Mouse (Mus musculus): Measurements from ENCODE around the gene Mrpl23. TPM values are rescaled to one million over a fixed set of nuclear protein-coding genes. Genes with fewer than 3 reads are reported as not detected.
A peak's percentile ranks its signal among the peaks of the same experiment; 100 is the strongest.

Mrpl23 gene
- 4.5 and 13.8 TPM in 2 replicates for total RNA-seq (2021)
- long read RNA-seq, transcript Mrpl23-201 (5 exons, 692 nt): major isoform, 49 of 59 reads
- long read RNA-seq, partial matches to known transcripts: 1 of 59 reads
- long read RNA-seq, other reads (novel, unspliced or antisense): 9 of 59 reads

DNA sequence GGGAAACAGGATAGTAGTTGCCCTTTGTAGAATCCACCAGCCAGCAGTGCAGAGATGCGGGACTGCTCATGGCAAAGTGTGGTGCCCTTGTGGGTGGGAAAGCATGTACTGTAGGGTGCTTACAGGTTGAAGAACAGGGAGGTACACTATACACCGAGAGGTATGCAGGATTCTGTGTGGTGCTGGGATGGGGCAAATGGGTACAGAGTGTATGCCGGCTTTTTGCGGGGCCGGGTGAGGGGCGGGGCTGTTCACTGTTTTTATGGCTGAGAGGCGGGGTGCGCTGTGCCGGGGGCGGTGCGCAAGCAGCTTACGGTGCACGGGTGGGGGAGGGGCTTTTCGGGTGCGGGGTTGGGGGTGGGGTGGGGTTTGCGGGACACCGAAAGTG lies at the start of gene Mrpl23:
Gene Mrpl23, plus strand, starts transcription at position 16 of the 388 bp plus-strand sequence.
- no peak for DNase-seq

DNA sequence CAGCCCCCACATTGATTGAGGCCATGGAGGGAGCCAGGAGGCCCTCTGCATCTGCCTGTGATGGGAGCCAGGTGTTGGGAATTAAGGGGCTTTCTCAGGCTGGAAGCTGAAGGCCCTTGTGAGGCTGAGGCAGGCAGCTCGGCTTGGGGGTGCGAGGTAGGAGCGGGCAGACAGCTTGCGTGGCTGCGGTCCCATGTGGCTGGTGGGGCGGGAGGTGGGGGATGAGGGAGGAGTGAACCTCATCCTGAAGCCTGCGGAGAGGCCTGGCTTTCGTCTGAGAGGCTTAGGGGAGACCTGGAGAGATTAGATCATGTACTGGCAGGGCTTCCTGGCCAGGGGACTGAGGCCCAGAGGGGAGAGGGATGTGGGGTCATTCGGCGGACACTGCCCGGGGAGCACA lies 49.4 kb upstream of the Mrpl23 start:
- no peak for DNase-seq

DNA sequence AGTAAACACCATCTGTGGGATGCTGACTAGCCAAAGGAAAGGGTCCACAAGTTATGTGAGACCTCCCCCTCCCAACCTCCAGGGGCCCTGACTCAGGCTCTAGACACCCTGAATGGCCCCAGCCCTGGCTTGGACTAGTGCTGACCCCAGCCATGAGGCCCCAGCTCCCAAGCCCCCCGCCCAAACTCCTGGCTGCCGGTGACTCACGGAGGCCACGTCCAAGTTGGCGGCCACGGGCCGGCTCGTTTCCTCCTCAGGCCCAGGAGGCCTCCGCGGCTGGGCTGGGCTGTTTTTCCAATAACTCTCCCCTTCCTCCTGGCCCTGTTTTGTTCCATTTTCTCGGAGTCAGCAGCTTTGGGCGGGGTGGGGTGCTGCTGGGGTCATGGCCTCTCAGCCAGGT lies 47.7 kb upstream of the Mrpl23 start:
- DNase-seq: no peak

DNA sequence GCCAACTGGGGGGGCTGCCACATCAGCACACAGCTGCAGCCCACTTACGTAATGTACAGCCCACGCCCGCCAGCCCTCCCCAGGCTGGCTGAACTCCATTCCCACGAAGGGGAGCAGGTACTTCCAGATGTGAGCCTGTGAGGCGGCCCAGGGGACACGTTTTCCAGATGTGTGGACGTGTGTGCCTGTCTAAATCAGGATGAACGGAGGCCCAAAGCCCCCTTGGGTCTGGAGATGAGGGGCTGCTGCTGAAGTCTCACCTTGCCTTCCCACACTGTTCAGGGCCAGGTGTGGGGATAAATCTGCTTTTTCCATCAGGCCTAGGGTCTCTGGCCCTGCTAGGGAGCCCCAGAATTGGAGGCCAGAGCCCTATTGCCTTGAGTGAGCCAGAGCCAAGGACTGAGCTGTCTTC lies 45.7 kb upstream of the Mrpl23 start:
- no peak for DNase-seq

DNA sequence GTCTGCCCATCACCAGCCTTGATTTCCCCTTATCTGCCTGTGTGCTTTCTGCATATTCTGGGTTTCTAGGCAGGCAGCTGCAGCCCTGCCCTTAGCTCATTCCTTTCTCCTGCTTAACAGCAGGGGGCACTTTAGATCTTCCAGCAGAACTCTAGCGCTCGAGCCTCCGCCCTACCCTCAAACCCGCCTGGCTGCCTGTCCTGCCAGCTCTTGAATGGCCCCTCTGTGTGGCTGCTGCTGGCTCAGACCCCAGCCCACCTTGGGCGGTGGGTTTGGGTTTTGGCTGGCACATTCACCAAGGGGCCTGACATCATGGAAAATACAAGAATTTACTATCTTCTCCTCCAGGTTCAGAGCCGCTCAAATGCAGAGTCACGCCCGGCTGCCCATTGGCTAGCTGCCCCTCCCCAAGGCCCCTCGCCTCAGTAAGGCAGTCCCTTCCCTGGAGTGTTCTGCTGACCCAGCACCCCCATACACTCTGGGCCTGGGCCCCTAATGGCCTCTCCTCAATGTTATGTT lies 45.1 kb upstream of the Mrpl23 start:
- DNase-seq: peak; percentile 36

DNA sequence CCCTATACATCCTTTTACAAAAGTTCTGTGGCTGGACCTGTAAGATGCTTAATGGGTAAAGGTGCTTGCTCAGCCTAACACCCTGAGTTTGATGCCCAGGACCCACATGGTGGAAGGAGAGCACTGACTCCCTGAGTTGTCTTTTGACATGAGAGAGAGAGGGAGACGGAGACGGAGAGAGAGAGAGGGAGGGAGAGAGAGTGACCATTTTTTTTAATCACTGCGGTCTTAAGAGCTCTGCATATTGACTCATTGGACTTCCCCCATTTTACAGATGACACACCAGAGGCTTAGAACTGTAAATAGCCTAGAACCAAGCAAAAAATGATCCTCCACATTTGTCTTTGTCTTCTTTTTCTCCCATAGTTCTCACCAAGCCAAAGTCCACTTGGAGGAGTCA lies 44.4 kb upstream of the Mrpl23 start:
- no peak for DNase-seq

DNA sequence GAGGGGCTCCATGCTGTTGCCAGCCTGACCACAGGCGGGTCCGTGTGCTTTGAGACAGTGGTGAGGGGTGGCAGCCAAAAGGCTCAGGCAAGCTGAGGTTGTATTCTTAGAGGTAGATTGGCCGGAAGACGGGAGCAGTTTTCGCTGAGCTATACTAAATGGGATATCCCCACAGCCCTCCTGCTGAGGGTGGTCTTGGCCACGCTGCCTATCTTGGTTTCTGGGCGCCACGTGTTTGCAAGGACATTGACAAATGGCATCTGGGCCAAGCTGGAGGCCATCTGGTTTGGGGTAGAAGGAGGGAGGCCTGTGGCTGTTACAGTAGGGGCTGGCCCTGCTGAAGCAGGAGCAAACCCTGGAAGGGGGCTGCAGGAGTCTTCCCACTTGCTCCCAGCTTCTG lies 39.0 kb upstream of the Mrpl23 start:
- DNase-seq: no peak

DNA sequence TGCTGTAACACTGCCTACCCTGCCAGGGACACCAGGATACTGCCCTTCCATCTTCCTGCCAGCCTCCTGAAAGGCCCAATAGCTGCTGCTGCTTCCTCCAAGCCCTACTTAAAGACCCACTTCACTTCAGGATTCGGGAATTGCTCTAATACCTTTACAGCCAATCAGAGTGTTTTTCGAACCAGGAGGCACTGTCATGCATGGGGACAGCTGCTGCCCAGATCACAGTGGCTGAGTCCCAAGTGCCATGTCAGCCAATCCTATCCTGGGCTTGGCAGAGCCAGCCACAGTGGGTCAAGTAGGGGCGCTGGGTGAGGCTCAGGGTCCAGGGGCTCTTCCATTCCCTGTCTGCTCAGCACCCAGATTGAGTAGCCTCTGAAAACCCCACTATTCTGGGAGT lies 36.3 kb upstream of the Mrpl23 start:
- DNase-seq: no peak

DNA sequence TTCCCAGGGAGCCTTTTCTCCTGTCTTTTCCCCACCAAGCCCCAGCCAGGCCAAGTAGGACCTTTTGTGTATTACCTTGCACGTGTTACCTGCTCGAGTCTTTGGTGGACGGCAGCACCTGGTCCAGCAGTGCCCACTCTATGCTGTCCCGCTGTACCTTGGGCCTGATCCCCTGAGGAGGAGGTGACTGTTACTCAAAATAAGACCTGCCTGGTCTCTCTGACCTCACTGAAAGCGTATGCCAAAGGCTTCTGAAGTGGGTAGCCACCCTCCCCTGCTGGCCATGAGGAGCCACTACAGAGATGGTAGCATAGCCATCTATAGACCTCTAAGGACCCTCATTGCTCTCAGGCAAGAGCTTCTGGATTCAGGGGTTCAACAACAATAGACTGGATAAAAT lies 35.7 kb upstream of the Mrpl23 start:
- no peak for DNase-seq

DNA sequence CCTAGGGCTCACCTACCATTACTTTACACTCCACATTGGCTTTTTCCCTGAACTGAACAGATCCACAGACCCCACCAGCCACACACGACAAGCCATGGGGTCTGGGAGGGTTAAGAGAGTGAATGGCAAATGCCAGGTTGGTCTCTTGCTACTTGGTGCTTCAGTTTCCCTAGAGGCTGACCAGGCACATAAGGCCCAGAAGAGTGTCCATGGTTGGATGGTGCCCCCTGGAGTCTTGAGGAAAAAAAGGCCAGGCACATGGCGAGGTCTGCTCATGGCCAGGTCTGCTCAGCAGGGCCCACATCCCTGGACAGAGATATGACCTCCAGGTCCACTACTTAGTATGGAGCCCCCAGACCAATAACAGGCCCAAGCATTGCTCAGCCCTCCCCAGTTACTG lies 34.7 kb upstream of the Mrpl23 start:
- DNase-seq: no peak

DNA sequence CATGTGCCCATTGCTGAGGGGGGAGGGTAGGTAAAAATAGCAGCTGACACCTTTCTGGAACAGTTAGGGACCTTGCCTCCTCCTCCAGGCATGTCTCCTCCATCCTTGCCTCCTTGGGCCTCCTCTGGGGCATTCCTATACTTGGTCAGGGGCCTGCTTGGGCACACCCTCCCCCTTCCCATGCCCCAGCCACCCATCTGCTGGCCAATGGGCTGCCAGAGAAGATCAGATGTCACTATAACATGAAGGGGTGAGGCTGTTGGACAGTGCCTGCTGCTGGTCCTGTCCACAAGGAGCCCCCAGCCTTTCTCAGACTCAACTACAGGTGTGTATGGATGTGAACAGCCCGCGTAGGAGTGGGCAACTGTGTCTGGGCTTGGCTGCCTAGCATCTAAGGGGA lies 33.9 kb upstream of the Mrpl23 start, which contains the start of gene Tnnt3:
Gene Tnnt3, plus strand, starts transcription at position 262 of the 400 bp plus-strand sequence.
- DNase-seq: no peak

DNA sequence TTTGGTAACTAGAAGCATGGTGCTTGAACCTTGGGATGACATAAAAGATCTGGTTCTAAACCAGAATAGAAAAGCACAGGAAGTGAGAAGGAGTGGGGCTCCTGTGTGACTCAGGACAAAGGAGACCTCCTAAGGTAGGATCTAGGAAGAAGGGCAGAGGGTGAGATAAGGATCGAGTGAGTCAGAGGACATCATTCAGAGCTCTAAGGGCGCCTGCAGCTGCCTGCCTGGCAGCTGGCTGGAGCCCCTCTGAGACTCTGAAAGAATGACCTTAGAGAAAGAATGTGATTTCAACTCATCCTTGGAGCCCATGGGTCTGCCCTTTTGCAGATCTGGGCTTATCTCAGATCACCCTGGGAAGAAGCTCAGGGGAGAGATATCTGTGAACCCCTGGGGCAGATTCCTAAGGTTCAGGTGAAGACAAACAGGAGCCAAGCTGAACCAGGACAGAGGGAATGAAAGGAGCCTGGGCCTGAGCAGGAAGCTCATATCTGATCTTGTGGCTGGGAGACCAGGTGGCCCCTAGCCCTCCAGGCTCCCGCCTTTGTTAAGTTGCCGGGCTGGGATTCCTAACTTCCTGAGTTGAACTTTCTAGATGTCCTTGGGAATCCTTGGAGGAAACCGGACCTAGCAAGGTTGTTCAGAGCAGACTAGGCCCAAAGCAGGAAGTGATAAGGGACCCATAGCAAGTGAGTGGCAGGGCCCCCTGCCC lies 33.3 kb upstream of the Mrpl23 start:
- DNase-seq: no peak

DNA sequence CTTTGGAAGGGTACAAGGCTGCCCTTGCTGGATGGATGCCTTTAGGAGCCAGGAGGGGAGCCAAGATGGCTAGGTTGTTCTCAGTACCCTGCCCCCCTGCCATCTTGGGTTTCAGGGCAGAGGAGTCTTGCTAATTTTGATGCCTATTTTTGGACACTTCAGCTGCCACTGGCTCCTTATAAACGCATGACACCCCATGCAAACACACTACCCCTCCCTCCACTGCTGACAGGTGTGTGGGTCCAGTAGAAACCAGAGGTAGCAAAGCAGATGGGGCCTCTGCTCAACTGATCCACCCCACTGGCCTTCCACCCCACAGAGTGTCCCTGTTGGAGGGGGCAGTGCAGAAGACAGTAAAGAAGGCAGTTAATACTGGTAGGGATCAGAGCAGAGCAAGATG lies 32.5 kb upstream of the Mrpl23 start:
- no peak for DNase-seq

DNA sequence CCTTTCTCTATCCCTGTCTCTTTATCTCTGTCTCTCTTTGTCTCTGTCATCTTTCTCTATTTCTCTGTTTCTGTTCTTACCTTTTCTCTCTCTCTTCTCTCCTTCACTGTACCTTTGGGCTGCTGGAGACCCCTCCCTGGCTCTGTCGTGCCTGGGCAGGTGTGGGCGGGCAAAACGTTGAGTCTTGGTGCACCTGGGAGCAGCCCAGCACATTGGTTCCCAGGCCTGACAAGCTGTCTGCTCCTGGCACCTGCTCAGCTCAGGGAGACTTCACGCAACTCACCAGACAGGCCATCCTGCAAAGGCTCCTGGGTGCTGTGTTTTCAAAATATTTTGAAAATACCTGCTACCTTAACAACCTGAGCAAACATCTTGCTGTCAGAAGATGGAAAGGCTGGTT lies 29.3 kb upstream of the Mrpl23 start:
- DNase-seq: no peak

DNA sequence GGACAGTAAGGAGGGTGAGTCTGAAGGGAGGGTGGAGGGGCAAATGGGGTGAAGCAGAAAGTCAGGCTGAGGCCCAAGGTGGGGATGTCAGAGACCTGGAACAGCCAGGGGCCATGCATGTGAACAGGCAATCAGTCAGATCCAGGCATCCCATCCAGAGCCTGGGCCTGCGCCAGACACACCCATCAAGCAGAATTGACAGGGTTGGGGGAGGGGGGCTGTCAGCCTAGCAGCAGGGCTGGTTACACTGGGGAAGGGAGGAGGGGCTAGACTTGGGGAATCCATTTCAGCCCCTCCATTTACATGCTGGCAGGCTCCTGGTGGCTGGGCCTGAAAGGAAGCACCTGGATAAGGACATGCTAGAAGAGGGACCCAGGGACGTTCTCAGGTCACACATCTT lies 26.5 kb upstream of the Mrpl23 start:
- no peak for DNase-seq

DNA sequence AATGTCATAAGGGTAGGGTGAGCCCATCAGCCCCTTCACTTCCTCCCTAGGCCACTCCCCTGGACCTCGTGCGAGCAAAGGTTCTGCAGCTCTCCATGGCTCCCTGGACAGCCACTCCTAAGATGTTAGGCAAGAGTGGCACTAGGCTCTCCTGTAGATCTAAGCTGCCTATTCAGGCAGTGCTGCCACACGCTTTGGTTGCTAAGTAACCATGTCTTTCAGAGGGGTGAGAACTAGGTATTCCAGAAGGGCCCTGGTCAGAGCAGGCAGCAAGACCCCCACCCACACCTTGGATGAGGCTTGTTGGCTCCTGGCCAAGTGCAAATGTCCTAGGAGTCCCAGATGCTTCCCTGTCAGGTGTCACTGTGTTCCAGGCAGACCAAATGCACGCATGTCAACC lies 26.0 kb upstream of the Mrpl23 start:
- DNase-seq: no peak

DNA sequence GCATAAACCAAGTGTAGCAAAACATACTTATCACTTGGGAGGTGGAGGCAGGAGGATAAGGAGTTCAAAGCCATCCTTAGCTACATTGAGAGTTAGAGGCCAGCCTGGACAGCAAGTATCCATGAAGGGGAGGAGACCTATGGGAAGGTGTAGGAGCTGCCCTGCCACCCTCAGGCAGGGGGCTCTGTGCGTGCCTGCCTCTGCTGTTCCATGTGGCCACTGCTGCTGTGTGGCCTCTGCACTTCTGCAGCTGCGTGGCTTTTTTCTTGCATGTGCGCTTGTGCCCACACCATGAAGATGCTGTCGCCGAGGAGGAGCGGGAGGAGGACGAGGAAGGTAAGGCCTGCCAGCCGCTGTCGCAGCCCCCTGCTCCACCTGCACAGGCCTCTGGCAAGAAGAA lies 25.0 kb upstream of the Mrpl23 start:
- DNase-seq: no peak

DNA sequence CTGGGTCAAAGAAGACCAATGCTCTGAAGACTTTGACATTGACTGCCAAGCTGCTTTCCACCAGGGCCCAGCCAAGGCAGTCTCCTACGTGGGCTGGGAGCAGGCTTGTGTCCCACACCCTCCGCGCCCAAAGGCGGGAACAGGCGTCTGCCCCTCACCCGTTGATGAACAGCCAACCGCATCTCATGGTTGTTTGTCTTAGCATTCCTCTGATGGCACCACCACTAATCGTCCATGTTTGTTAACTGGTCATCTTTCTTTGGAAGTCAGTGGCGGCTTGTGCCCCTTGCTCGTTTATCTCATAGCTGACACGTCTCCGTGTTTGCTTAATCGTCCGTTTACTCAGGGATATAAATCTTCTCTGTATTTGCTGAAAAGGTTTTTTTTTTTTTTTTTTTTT lies 23.0 kb upstream of the Mrpl23 start:
- no peak for DNase-seq

DNA sequence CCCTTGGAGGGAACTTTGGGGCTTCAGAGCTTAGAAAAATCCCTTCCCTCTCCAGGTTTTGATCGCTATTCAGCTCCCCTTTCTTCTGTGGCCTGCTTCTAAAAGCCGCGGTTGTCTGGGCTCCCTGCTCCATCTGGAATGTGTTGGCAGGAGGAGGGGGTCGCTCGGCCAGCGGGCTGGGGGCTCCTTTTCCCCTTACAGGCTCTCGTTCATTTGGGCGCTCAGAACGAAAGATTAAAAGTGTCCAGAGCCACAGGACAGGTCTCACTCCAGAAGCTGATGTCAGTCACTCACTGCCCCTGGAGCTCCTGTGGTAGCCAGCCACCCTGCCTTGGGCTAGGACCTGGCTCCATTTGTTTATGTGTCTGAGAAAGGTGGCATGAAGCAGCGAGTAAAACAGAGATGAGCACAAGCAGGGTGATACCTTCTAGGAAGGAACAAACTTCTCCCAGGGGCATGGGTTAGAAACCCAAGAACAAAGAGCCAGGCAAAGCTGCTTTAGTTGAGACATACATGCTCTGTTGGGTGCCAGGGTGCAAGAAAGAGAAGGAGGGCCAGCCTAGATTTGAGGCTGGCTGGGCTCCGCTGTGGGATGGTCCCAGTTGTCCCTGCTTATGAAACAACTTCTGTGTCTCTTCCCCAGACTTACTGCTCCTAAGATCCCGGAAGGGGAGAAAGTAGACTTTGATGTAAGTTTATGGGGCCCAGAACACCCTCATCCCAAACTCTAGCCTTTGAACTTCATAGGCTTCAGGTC lies 22.3 kb upstream of the Mrpl23 start:
- no peak for DNase-seq

DNA sequence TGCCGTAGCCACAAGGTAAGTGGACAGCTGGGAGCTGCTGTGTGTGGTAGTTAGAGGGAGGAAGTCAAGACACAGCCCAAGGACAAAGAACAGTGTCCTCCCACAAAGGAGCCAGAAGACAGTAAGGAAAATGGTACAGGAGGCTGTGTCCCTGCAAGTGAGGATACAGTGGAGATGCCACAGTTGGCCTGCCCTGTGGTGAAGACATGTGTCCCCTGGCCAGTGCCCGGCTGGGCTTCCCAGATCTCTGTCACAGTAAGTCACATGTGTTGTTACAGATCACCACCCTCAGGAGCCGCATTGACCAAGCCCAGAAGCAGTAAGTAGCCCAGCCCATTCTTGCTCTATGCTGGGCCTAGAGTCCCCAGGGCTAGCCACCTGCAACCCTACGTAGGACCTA lies 18.4 kb upstream of the Mrpl23 start:
- DNase-seq: no peak

DNA sequence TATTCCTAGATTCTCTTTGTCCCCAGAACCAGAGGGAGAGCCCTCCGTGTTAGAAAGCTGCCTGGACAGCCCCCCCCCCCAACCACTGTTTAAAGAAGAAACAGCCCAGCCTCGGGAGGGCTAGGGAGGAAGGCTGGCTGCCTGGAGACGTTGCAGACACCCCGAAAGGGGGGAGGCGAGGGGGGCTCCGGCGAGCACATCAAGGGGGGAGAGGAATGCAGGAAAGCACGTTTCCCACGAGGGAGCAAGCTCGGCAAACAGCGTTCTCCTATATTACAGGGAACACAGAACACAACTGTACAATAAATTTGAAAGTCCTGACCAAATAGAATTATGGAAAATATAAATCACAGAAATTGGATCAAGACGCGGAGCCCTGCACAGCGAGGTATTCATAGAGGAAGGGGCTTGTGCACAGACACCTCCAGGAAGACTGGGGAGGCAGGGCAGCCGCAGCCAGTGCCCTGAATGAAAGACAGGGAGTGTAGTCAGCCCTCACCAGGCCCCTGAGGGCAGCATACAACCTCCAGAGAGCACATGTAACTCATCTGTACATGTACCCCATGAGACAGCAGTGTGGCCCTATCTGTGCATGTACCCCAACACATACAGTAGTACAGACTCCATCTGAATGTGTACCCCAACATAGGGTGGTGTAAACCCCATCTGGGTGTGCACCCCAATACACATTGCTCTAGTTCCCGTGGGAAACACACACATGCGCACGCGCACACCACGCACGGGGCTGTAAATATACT lies 16.1 kb upstream of the Mrpl23 start:
- DNase-seq: no peak

DNA sequence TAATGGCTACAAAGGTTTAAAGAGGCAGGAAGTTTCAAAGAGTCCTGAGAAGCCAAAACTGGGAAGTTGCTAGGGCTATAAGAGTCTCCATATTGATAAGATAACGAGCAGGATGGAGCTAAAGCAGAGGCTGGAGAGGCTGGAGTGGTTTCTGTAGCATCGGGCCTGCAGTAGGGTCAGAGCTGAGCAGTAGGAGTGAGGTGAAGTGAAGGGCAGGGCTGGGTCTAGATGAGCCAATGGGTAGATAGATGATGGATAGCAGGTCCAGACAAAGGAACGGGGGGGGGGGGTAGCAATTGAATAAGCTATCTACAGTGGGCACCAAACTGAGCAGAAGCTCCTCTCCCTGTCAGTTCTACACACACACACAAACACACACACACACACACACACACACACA lies 15.0 kb upstream of the Mrpl23 start:
- DNase-seq: no peak

DNA sequence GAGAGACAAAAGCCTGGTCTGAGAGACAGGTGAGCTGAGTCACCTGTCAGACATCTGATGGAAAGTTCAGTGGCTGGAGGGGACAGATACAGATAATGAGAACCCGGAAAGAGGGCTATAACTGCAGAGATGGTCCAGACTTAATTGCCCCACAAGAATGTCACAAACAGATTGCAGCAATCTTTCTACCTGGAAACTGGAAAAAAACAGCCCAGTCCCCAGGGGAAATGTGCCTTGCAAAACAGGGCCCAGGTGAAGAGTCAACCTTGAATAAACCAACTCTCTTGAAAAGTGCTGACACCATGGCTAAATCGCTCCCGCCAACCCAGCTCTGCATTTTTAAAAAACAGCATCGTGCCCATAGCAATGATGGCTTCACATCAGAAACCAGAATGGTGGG lies 12.2 kb upstream of the Mrpl23 start:
- no peak for DNase-seq
